Mouse (Mus musculus) adrenal gland, postnatal 36 days (tissue): ENCODE data around the gene Tmem270. TPM values are rescaled to one million over a fixed set of nuclear protein-coding genes. Genes with fewer than 3 reads are reported as not detected.
"Not testable (repeated sequence)": the region's sequence is repeated elsewhere in the genome, so short reads cannot be mapped to it uniquely, and the experiment has no call there.

Source experiments
- DNase-seq, 2 experiments: peaks; one replicate each; pipeline ENCODE4 v3.0.0; 2021; ENCODE audit warnings: mixed read lengths in 1 of 2
- long read RNA-seq, 2 experiments: library from polyadenylated mRNA; stranded (forward); transcript quantifications; one replicate each; pipeline ENCODE4 v2.0.0; 2021; ENCODE audit warnings: borderline sequencing depth in 2 of 2
- total RNA-seq, 2 experiments: library from RNA; stranded (reverse); gene quantifications; 2 replicates each; pipeline ENCODE4 v1.2.3; 2021

The Tmem270 gene
- not detected for total RNA-seq
- long read RNA-seq, experiment 1: 0 reads
- long read RNA-seq, experiment 2: 0 reads

GRCm38 (mm10) chr5:134906633-134907032 lies at the start of gene Tmem270:
TSS of gene Tmem270 (minus strand) at chr5:134906733.
- DNase-seq: no peak

GRCm38 (mm10) chr5:134955491-134955890 lies 49.0 kb upstream of the Tmem270 start:
- no peak for DNase-seq

GRCm38 (mm10) chr5:134951053-134951884 lies 44.7 kb upstream of the Tmem270 start:
- DNase-seq: peak in 1 of 2 experiments; percentile 13

GRCm38 (mm10) chr5:134948085-134948439 lies 41.5 kb upstream of the Tmem270 start:
- no peak for DNase-seq

- DNase-seq: no peak
These were observed 41.0 kb upstream of the Tmem270 start for GRCm38 (mm10) chr5:134947420-134948084.

GRCm38 (mm10) chr5:134946857-134947255 lies 40.3 kb upstream of the Tmem270 start, which contains the start of gene Cldn4:
TSS of gene Cldn4 (minus strand) at chr5:134946934.
- no peak for DNase-seq

GRCm38 (mm10) chr5:134946063-134946856 lies 39.7 kb upstream of the Tmem270 start:
- DNase-seq: no peak

GRCm38 (mm10) chr5:134945266-134945959 lies 38.9 kb upstream of the Tmem270 start:
- no peak for DNase-seq

- no peak for DNase-seq
These were observed 37.6 kb upstream of the Tmem270 start for GRCm38 (mm10) chr5:134944179-134944578.

- DNase-seq: peak; percentile 52 to 60
These were observed 36.2 kb upstream of the Tmem270 start for GRCm38 (mm10) chr5:134942740-134943139.

- DNase-seq: no peak
These were observed 35.1 kb upstream of the Tmem270 start for GRCm38 (mm10) chr5:134941472-134942209.

GRCm38 (mm10) chr5:134939554-134939953 lies 33.0 kb upstream of the Tmem270 start:
- DNase-seq: not testable (repeated sequence)

GRCm38 (mm10) chr5:134939069-134939468 lies 32.5 kb upstream of the Tmem270 start:
- no peak for DNase-seq

GRCm38 (mm10) chr5:134936626-134937185 lies 30.2 kb upstream of the Tmem270 start:
- no peak for DNase-seq

GRCm38 (mm10) chr5:134936051-134936450 lies 29.5 kb upstream of the Tmem270 start:
- no peak for DNase-seq

- no peak for DNase-seq
These were observed 28.1 kb upstream of the Tmem270 start for GRCm38 (mm10) chr5:134934666-134935065.

- DNase-seq: not testable (repeated sequence)
These were observed 27.2 kb upstream of the Tmem270 start for GRCm38 (mm10) chr5:134933686-134934085.

- DNase-seq: no peak
These were observed 26.7 kb upstream of the Tmem270 start for GRCm38 (mm10) chr5:134933281-134933680.

GRCm38 (mm10) chr5:134932903-134933276 lies 26.4 kb upstream of the Tmem270 start:
- peak; percentile 60 to 69 for DNase-seq

GRCm38 (mm10) chr5:134932179-134932902 lies 25.8 kb upstream of the Tmem270 start, which contains the start of gene Mettl27:
TSS of gene Mettl27 (plus strand) at chr5:134932368.
- peak; percentile 90 to 93 for DNase-seq
